Mouse (Mus musculus) embryonic facial prominence, embryonic 12.5 days (tissue): ENCODE measurements around the gene Rnf7. TPM values are rescaled to one million over a fixed set of nuclear protein-coding genes. Genes with fewer than 3 reads are reported as not detected.
"Not testable (repeated sequence)": the region's sequence is repeated elsewhere in the genome, so short reads cannot be mapped to it uniquely, and the experiment has no call there.

ENCODE experiments used
- ATAC-seq: fragments of 200-750 bp; cut with Nextera tagmentation; 2 replicates; pipeline ENCODE4 v1.8.0; 2017; ENCODE audit not compliant: insufficient number of reproducible peaks, insufficient read depth, low FRiP score, low TSS enrichment
- H3K27ac ChIP-seq: fragments of 300-500 bp; sonication (generic); 2 replicates; pipeline ENCODE4 v1.5.1; 2016; ENCODE audit warnings: mild to moderate bottlenecking
- H3K27me3 ChIP-seq: fragments of 300-500 bp; sonication (generic); 2 replicates; pipeline ENCODE4 v1.6.1; 2016; ENCODE audit warnings: mild to moderate bottlenecking, moderate library complexity
- H3K36me3 ChIP-seq: fragments of 300-500 bp; sonication (generic); 2 replicates; pipeline ENCODE4 v1.6.1; 2016; ENCODE audit warnings: mild to moderate bottlenecking
- H3K4me1 ChIP-seq: fragments of 300-500 bp; sonication (generic); 2 replicates; pipeline ENCODE4 v1.6.1; 2016
- H3K4me2 ChIP-seq: fragments of 300-500 bp; sonication (generic); replicated peaks from 2 replicates; pipeline ENCODE4 v1.6.1; 2016; ENCODE audit warnings: mild to moderate bottlenecking, moderate library complexity
- H3K4me3 ChIP-seq: fragments of 300-500 bp; sonication (generic); 2 replicates; pipeline ENCODE4 v1.5.1; 2016; ENCODE audit warnings: mild to moderate bottlenecking
- H3K9ac ChIP-seq: fragments of 300-500 bp; sonication (generic); 2 replicates; pipeline ENCODE4 v1.6.1; 2016; ENCODE audit warnings: mild to moderate bottlenecking, moderate library complexity
- H3K9me3 ChIP-seq: fragments of 300-500 bp; sonication (generic); 2 replicates; pipeline ENCODE4 v1.6.1; 2016; ENCODE audit warnings: mild to moderate bottlenecking, moderate library complexity
- WGBS: fragments of 180-500 bp; shearing (Covaris S2); methylation state at CpG from one replicate; pipeline ENCODE4 v1.1.7; 2016; 5-methylcytosine and 5-hydroxymethylcytosine counted together
- polyA plus RNA-seq: library from polyadenylated mRNA; unstranded; fragments of >200 nt; fragmentation: Nextera tagmentation; extraction: Ambion mirVana; gene quantifications from 2 replicates; pipeline ENCODE4 v1.2.1, GENCODE M21; 2016

The Rnf7 gene
- polyA plus RNA-seq, 1 experiment from 2014 or later: 246 TPM

DNA sequence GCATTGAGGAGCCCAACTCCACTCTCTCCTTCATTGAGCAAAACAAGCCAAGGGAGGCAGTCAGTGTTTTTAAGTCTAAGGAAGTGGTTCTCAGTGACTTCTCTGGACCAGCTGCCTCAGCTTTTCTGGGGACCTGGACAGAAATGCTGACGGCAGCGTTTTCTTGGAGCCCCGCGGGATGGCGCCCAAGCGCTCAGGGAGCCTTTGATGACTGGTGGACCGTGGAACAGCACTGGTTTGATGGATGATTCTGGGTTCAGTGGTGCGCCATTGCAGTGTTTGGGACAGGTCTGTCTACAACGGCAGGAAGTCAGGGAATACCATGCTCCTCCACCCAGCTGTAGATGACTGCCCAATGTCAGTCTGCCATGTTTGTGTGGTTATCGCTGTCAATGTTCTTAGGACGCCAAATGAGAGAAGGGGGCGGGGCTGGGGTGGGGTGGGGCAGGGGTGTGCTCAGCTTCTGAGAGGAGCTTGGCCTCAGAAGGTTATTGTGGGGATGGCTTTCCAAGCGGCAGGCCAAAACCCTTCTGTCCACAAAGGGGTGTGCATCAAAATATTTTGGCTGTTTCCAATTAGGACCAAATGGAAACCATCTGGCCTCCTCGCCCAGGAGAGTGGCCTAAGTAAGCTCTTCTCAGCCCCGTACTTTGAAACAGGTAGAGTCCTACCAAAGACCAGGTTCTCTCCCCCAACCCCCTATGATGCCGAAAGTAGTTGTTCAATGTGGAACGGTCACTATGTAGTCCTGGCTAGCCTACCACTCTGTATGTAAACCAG is 25.8 kb upstream of the Rnf7 start:
- no peak overlapping the region for H3K4me2 ChIP-seq
- no peak overlapping the region for H3K9ac ChIP-seq
- H3K4me1 ChIP-seq: peaks cover 19% of the 10 kb centered on the region
- H3K4me3 ChIP-seq: no peak overlapping the region
- 0 out of 2 replicates have a peak, but pooled peaks cover under 1% of the 10 kb centered on the region for H3K9me3 ChIP-seq
- WGBS: 57% methylated on average over 17 of the region's 17 CpGs
- ATAC-seq: no peak
- no peaks in the 10 kb centered on the region for H3K27me3 ChIP-seq
- H3K27ac ChIP-seq: no peak overlapping the region
- H3K36me3 ChIP-seq: no peaks in the 10 kb centered on the region

DNA sequence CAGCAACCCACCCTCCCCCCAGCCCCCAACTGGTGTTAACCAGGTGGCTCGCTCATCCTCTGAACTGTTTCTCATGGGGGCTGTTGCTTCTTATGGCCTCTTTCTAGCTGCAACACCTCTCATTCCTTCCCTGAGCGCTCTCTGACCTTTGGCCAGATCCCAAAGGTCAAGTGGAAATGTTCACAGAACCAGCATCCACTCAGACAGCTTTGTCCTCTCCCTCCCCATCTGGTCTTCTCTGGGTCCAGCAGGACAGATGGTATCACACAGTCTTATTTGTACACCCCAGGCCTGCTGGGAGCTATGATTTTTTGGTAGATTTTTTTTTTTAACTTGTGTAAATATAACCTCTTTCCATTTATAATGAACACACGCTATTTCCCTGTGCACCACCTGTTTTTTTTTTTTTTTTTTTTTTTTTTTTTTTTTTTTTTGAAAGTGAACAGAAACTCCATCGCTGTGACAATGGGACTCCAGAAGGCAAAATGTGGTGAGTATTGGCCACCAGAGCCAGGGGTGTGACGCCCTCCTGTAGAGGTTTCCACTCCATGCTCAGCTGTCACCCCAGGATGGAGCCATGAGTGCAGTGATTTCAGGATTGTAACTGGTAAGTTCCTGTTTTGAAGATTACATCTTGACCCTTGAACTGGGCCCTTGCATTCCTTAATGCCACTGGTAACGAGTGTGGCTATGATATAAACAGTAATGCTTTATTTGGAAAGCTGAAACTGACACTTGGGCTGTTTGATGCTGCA is 24.6 kb upstream of the Rnf7 start:
- Histone ChIP-seq H3K36me3 (no peaks in the 10 kb centered on the region), H3K4me2 (no peak overlapping the region), H3K9me3 (0 out of 2 replicates have a peak, but pooled peaks cover 6% of the 10 kb centered on the region), H3K4me1 (peaks cover 19% of the 10 kb centered on the region), H3K4me3 (no peak overlapping the region), H3K27me3 (no peaks in the 10 kb centered on the region), H3K27ac (no peak overlapping the region), H3K9ac (no peak overlapping the region)
- WGBS: 75% methylated on average over 6 of the region's 6 CpGs
- 0 out of 2 replicates have a peak, but pooled peaks have one; percentile 1 for ATAC-seq

DNA sequence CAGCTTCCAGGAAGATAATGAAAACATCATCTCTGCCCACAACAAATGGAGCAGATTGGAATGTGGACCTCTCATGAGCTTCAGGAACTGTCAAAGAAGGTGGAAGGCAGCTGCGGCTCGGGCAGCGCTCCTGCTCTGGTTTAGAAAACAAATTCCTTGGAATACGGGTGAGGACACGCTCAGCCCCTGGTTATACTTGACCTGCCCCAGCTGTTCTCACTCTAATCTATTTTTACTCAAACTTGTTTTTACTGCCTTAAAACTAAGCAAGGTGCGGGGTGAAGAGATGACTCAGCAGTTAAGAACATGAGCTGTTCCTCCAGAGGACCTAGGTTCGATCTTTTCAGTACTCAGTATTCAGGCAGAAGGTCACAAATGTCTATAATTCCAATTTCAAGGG is 22.7 kb upstream of the Rnf7 start:
- H3K4me3 ChIP-seq: no peak overlapping the region
- no peak overlapping the region for H3K4me2 ChIP-seq
- 0 out of 2 replicates have a peak, but pooled peaks cover 6% of the 10 kb centered on the region for H3K9me3 ChIP-seq
- H3K27me3 ChIP-seq: no peaks in the 10 kb centered on the region
- peaks cover 19% of the 10 kb centered on the region for H3K4me1 ChIP-seq
- no peaks in the 10 kb centered on the region for H3K36me3 ChIP-seq
- H3K27ac ChIP-seq: no peak overlapping the region
- ATAC-seq: no peak
- WGBS: 62% methylated on average over 7 of the region's 7 CpGs
- H3K9ac ChIP-seq: no peak overlapping the region

DNA sequence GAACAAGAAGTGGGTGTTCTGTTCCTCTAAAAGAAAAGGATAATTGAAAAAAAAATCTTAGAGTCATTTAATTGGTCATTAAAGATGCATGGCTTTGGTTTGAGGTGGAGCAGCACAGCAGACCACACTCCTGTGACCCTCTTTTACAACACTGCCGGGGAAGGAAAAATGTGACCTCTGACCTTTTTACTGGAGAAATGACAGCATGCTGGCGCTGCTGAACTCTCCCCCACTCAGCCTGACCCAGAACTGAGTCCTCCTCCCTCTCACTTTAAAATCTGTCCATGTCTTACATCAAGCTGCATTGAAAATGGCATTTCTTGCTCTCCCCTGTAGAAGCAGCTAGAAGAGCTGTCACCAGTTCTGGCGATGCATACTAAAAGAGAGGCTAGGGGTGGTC is 14.7 kb upstream of the Rnf7 start:
- H3K4me2 ChIP-seq: no peak overlapping the region
- WGBS: 31% methylated on average over 3 of the region's 3 CpGs
- no peak overlapping the region for H3K4me3 ChIP-seq
- H3K36me3 ChIP-seq: no peaks in the 10 kb centered on the region
- no peak for ATAC-seq
- H3K27ac ChIP-seq: no peak overlapping the region
- no peaks in the 10 kb centered on the region for H3K9me3 ChIP-seq
- no peak overlapping the region for H3K9ac ChIP-seq
- H3K4me1 ChIP-seq: no peaks in the 10 kb centered on the region
- H3K27me3 ChIP-seq: no peaks in the 10 kb centered on the region

DNA sequence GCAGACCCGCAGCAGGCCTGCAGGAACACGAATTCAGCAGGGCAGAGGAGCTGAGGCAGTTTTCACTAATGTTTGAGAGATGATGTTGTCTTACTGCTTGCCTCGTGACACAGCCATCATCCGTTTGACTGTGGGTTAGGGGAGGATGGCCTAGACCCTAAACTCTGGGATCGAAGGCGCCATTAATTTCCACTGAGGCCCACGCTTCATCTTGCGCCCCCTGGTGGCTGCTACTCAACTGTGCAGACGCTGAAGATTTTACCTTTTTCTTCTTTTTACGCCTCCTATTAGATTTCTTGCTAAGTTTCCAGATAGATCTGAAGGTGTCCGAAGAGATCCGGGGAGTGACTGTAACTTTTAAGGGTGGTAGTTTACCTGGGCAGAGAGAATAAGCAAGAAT is 13.3 kb upstream of the Rnf7 start:
- no peak overlapping the region for H3K9ac ChIP-seq
- H3K27ac ChIP-seq: no peak overlapping the region
- 40% methylated on average over 12 of the region's 12 CpGs for WGBS
- H3K4me2 ChIP-seq: no peak overlapping the region
- no peaks in the 10 kb centered on the region for H3K4me1 ChIP-seq
- no peaks in the 10 kb centered on the region for H3K27me3 ChIP-seq
- no peak overlapping the region for H3K4me3 ChIP-seq
- H3K9me3 ChIP-seq: no peaks in the 10 kb centered on the region
- ATAC-seq: no peak
- H3K36me3 ChIP-seq: no peaks in the 10 kb centered on the region

DNA sequence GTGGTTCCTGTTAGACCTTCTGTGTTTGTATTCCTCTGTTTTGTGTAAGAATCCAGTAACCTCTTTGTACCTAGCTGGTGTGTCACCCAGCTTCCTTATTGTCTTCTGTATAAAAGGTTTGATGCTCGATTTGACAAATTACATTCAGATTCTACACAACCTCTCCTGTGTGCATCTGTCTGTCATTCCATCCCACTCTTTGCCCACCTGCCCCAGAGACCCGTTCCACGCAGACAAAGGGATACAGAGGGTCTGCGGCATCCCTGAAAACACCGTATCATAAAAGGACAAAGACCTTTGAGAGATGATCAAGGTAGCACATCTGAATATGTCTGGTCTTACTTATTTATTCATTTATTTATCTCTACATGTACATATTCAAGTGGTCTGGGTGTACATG is 9.4 kb upstream of the Rnf7 start:
- not testable (repeated sequence) for H3K4me3 ChIP-seq, H3K4me2 ChIP-seq, ATAC-seq, H3K36me3 ChIP-seq, H3K9ac ChIP-seq, H3K27me3 ChIP-seq, H3K27ac ChIP-seq, H3K4me1 ChIP-seq, H3K9me3 ChIP-seq
- 93% methylated on average over 5 of the region's 5 CpGs for WGBS

DNA sequence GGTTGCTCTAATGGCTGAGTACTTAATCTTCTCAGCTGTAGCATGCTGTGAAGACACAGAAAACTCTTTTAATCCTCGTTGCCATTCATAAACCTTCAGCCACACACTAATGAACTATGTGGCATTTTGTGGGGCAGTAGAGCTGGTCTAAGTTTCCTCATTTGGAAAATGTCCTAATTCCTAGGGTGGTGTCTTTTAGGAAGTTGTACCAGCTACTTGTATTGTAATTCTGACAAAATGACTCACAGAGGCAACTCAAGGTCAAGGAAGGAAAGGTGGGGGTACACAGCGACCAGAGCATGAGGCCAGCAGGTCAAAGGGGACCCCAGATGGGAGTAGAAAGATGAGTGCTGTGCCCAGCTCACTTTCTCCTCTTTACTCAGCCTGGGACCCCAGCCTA is 5.2 kb upstream of the Rnf7 start:
- no peaks in the 10 kb centered on the region for H3K27me3 ChIP-seq
- H3K4me1 ChIP-seq: no peaks in the 10 kb centered on the region
- H3K9me3 ChIP-seq: no peaks in the 10 kb centered on the region
- no peak overlapping the region for H3K4me2 ChIP-seq
- 67% methylated on average over 2 of the region's 2 CpGs for WGBS
- no peak overlapping the region for H3K9ac ChIP-seq
- no peaks in the 10 kb centered on the region for H3K36me3 ChIP-seq
- no peak for ATAC-seq
- H3K27ac ChIP-seq: no peak overlapping the region
- H3K4me3 ChIP-seq: no peak overlapping the region

DNA sequence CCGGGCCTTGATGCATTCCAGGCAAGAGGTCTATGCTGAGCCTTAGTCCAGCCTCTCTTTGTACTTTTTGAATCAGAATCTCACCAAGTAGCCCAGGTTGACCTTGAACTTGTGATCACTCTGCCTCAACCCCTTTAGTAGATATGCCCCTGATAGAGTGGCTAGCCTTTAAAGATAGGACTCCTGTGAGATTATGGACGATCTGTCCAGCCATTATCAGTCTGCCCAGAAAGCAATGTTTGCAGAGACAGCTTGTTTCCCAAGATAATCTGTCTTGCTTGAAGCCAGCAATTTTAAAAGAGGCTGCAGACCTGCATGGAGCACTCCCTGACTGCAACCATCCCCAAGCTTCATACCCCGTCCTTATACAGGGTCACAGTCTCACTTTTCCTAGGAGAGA is 4.6 kb upstream of the Rnf7 start:
- H3K4me3 ChIP-seq: no peak overlapping the region
- H3K9ac ChIP-seq: no peak overlapping the region
- no peak overlapping the region for H3K4me2 ChIP-seq
- H3K36me3 ChIP-seq: no peaks in the 10 kb centered on the region
- no peaks in the 10 kb centered on the region for H3K4me1 ChIP-seq
- no peaks in the 10 kb centered on the region for H3K9me3 ChIP-seq
- WGBS: 76% methylated on average over 3 of the region's 3 CpGs
- H3K27me3 ChIP-seq: no peaks in the 10 kb centered on the region
- no peak for ATAC-seq
- H3K27ac ChIP-seq: no peak overlapping the region

DNA sequence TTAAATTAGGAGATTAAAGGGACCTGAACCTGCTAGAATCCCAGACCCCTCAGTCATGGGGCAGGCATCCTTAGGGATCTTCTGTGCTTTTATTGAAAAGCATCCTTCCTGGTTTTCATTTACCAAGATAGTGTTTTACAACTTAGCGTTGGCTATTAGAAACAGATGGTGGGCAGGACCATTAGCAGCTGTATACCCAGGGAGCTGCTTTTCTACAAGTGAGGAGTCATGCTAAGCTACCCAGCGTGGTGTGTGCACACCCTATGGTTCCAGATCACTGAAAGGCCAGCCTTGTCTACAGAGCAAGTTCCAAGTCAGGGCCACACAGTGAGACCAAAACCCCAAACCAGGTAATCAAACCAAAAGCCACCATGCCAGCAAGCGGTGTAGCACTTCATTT is 6.1 kb downstream of the Rnf7 start:
- 42% methylated on average over 3 of the region's 3 CpGs for WGBS
- Histone ChIP-seq H3K4me3 (no peak overlapping the region), H3K9ac (no peak overlapping the region), H3K27ac (no peak overlapping the region), H3K9me3 (no peaks in the 10 kb centered on the region), H3K4me1 (peaks cover 16% of the 10 kb centered on the region), H3K36me3 (peaks cover 36% of the 10 kb centered on the region), H3K27me3 (no peaks in the 10 kb centered on the region), H3K4me2 (no peak overlapping the region)
- no peak for ATAC-seq

DNA sequence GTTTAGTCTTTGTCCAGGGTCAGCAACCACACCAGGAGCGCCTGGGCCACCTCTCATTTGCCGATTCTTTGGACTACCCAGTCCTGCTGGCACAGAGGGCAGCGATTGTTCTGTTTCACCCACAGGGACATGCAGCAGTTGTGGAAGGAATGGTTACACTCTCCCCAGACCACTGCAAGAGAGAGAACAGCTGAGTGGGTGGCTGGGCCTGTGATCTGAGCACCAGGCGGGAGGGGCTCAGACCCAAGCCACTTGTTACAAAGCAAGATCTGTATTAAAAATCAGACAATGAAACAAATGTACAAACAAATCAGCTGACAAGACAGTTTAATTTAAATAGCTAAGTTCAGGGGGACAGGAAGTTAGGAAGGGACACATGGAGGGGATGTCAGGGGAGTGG is 6.8 kb downstream of the Rnf7 start:
- peaks cover 41% of the 10 kb centered on the region for H3K36me3 ChIP-seq
- H3K4me2 ChIP-seq, ATAC-seq: not testable (repeated sequence)

DNA sequence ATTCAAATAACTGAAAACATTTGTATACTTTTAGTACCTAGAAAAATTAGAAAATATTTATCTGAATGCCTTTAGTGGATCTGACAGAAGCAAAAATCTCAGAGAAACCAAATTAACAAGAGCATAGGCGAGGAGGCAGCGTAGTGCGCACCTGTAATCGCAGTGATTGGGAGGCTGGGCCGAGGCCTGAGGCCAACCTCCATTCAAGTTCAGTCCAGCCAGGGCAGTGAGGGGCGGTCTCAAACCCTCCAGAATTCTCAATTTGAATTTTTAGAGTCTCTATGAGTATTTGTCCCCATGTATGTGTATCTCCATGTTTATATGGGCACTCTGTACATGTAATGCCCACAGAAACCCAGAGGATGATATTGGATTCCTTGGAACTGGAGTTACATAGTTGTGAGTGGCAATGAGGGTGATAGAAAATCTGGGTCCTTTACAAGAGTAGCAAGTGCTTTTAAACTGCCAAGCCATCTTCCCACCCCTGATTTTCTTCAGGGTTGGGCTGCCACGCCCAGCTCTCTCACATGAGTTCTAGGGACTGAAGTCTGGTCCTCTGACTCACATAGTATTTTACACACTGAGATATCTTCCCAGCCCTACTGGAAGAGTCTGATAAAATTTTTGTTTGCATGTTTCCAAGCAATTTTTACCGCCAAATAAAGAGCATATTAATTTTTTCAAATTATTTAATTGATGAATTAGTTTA is 8.1 kb downstream of the Rnf7 start:
- 92% methylated on average over 8 of the region's 8 CpGs for WGBS
- no peak for ATAC-seq
- Histone ChIP-seq H3K9ac (no peak overlapping the region), H3K36me3 (peaks cover 37% of the 10 kb centered on the region), H3K27ac (no peak overlapping the region), H3K27me3 (no peaks in the 10 kb centered on the region), H3K9me3 (no peaks in the 10 kb centered on the region), H3K4me2 (no peak overlapping the region), H3K4me3 (no peak overlapping the region), H3K4me1 (peaks cover 6% of the 10 kb centered on the region)

More for the DNA sequence above, 6.8 kb downstream of the Rnf7 start:
- 80% methylated on average over 4 of the region's 4 CpGs for WGBS
- not testable (repeated sequence) for H3K9me3 ChIP-seq, H3K4me1 ChIP-seq, H3K4me3 ChIP-seq, H3K27me3 ChIP-seq, H3K9ac ChIP-seq, H3K27ac ChIP-seq
